Mouse (Mus musculus) testis, postnatal 10 days (tissue): Measurements from ENCODE around the gene Fnbp1.

Source experiments
- DNase-seq: peaks from one replicate; pipeline ENCODE4 v3.0.0; 2021; ENCODE audit warnings: low spot score

Fnbp1 gene

DNA sequence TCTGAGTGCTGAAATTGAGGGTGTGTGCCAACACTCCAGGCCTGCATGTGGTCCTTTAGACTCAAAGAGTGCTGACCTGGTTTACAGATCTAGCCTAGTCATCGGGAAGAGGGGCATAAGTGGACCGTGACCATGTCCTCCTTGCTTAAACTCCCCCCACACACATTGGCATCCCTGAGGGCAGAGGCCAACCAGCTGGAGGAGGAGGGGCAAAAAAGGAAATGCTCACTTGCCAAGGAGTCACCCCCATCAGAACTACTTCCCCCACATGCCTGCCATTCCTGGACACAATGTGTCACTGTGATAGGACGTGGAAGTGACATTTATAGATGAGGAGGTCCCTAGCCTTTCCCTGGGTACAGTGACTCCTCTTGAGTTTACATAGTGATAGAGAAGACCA, 116.3 kb downstream of the Fnbp1 start:
- no peak for DNase-seq

DNA sequence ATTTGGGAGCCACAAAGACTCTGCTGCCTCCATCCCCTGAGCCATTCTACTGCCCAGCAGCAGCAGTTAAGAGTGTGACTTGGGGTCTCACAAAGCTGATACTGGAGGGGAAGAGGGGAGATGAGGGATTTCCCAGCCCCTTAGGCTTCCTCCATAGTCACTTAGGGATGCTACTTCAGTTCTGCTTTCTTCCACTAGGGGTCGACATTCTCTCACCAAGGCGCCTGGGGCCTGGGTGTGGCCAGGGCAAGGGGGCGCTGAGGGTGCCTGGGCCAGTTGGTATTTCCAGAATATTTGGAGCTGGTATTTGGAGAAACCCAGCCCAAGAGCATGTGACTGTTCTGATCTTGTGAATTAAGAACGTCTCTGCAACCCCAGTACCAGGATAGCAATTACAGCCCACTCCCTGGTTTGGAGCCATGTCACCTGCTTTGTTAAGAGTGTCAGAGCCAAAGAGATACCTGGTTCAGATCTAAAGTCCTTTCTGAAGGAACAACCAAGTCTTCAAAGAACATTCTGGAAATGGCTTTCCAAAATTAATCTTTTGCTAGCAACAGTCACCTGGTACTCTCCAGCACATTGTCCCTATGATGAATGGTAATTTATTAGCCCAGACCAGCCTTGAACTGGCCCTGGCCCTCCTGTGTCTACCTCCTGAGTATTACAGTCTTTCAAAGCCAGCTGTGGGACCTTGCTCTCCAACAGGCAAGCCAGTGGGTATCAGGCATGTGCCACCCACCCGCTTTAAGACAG, 117.0 kb downstream of the Fnbp1 start:
- DNase-seq: peak; percentile 75

DNA sequence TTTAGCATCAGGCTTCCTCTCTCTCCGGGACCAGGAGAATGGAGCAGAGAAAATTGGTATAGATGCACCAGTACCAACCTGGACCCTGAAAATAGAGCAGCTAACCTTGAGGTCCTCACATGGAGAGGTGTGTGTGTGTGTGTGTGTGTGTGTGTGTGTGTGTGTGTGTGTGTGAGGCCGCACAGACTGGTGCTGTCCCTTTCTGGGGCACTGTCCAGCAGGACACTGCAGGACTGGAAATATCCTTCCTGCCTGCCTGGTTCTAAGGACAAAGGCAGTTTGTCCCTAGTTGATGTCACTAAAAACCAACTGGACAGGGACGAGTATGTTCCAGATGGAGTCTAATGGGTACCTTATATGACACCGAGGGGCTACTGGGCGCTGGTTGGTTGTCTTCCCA, 117.9 kb downstream of the Fnbp1 start:
- DNase-seq: no peak

- DNase-seq: no peak
Measured at GRCm38 (mm10) chr2:31020202-31020601, 121.6 kb downstream of the Fnbp1 start.

- no peak for DNase-seq
Measured at GRCm38 (mm10) chr2:31019011-31019410, 122.8 kb downstream of the Fnbp1 start.

DNA sequence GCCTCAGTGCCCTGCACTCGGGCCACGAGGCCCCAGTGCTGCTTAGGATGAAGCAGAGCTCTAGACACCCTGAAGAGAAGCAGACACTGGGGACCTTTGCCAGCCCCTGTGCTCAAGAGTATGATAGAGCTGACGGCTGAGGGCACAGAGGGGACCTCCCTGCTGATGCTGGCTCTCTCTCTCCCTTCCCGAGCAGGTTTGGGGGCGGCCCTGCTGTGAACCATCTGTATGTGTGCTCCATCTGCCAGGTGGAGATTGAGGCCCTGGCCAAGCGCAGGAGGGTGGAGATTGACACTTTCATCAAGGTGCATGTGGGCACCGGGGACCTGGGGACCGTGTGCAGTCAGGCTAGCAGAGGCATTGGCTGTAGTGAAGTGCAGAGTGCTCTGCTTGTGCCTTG, 123.3 kb downstream of the Fnbp1 start:
- no peak for DNase-seq

DNA sequence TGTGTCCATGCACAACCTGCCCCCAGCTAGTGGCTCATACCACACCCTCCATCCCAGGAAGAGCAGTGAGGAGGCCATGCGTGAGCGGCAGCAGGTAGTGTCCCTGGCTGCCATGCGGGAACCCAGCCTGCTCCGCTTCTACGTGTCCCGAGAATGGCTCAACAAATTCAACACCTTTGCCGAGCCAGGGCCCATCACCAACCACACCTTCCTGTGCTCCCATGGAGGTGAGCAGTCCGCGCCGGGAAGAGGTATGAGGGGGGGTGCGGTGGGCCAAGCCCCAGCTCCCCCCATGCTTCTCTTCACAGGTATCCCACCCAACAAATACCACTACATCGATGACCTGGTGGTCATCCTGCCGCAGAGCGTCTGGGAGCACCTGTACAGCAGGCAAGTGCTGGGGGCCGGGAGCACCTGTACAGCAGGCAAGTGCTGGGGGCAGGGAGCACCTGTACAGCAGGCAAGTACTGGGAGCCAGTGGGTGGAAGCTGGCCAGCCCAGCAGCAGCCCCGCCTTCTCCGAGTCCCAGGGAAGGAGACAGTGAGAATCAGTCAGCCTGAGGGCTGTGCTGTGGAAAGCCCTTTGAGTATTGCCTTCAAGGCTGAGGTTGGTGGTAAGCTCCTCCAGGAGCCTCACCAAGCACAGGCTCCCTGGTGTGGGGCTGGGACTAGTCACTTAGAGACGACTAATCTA, 124.0 kb downstream of the Fnbp1 start:
- DNase-seq: no peak

DNA sequence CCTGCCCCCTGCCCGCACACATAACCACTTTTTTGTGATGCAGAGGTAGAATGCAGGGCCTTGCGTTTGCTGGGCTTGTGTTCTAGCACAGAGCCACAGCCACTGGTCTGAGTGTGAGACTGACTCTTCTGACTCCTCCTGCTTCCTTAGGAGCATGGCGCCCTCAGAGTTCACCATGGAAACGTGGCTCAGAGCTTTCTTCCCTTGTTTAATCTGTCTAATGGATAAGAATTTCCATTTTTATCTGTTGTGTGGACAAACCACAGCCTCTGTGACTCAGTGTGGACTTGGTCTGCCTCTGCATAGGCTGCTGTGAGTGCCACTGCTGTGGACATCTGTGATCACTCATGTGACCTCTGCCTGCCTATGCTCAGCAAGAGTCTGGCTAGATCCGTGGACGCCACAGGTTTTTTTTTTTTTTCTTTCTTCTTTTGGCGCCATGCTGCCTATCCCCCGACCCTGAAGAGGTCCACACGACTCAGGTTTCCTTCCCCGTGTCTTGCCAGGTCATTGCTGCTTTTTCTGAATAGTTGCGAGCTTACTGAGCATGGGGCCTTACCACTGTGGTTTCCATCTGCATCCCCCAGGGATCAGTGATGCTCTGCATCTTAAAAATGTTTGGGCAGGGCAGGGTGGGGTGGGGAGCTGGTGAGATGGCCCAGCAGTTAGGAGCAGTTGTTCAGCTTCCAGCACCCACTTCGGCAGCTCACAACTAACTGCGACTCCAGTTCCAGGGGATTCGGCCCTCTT, 128.3 kb downstream of the Fnbp1 start:
- no peak for DNase-seq

DNA sequence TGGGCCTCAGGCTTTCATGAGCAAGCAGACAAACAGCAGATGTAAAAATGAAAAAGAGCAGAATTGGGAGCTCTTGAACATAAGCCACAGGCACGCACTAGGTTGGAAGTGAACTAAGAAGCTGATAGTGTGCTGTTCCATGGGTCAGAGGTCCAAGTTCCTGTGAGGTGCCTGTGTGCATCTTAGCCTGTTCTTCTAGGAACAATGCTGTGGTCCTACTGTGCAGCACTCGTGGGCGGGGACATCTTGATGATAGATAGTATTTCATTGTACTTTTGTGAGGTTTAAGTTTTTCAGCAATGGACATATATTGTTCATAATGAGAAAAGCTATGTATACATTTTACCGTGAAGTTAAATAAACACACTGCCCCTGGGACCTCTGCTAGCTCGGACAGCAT, 134.6 kb downstream of the Fnbp1 start:
- DNase-seq: no peak

DNA sequence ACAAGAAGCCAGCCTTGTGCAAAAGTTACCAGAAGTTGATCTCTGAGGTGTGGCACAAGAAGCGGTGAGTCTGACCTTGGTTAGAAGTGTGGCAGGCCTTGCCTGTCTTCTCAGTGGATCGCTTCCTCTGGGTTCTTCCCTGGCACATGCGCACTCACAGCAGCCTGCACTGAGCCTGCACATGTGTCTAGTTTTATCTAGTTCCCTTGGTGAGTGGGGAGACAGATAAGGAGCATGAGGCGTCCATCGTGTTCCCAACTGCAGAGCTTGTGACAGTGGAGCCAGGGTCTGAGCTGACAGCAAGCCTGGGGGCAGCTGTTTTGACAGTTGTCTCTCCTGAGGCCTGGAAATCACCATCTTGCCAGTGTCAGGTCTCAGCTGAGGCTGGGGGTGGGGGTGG, 135.4 kb downstream of the Fnbp1 start:
- DNase-seq: peak; percentile 71

DNA sequence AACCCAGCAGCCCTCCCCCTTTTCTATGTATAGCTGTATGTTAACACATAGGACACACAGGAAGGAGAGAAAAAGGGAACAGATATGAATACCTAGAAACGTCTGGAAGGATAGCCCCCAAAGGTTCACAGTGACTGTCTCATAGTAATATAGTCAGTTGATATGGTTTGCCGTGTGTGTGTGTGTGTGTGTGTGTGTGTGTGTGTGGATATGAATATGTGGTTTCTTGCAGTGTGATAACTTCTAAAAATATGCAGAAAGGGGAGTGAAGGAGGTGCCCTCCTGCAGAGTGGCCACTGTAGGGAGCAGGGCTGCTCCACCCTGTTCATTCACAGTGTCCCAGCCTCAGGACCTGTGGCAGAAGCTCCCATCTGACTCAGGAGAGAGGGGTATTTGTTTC, 136.4 kb downstream of the Fnbp1 start:
- no peak for DNase-seq

- no peak for DNase-seq
Measured at GRCm38 (mm10) chr2:31002857-31003256, 139.0 kb downstream of the Fnbp1 start.

GRCm38 (mm10) chr2:30998443-30999260, 143.2 kb downstream of the Fnbp1 start:
- DNase-seq: no peak

DNA sequence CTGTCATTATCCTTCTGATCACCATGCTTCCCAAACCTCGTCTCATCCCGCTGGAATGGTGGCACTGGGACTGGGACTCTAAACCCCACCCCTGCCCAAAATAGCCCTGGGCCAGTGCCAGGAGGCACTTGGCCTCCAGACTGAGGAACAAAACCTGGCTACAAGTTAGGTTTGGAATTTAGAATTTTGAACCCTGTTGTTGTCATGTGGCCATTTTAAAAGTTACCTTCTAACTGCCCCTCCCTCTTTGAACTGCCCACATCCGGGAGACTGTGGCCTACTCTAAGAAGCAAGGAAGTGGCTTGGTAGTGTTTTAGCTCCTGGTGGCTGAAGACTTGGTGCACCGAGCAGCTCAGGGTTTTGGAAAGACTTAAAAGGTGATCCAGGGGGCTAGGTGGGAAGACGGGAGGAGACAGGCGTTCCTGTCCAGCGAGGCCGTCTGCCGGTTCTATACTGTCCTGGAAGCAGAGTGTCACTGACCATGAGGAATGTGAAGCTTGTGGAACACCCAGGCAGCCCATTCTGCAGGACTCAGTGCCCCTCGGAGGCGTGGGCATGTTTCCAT, 146.3 kb downstream of the Fnbp1 start:
- peak; percentile 52 for DNase-seq

- no peak for DNase-seq
Measured at GRCm38 (mm10) chr2:30994853-30995252, 147.0 kb downstream of the Fnbp1 start.

DNA sequence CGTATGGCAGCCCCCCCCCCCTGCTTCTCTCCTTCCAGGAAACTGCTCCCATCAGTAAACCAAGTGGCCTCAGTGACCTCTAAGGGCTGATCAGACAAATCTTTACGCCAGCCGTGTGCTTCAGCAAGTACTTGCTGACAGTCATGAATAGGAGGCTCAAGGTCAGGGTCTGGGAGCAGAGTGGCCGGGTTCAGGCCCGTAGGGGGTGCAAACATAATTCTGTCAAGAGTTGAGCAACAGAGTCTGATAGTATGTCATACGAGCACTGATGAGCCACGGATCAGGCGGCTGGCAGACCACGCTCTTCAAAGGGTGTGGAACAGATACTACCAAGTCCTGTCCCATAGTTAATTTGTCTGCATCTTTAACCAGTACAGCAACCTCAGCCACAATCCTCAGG, 151.6 kb downstream of the Fnbp1 start:
- DNase-seq: no peak

GRCm38 (mm10) chr2:30985111-30986020, 156.4 kb downstream of the Fnbp1 start:
- DNase-seq: peak; percentile 70

- DNase-seq: no peak
Measured at GRCm38 (mm10) chr2:30983024-30983423, 158.8 kb downstream of the Fnbp1 start.

- DNase-seq: peak; percentile 99
Measured at GRCm38 (mm10) chr2:30981790-30982513, 159.9 kb downstream of the Fnbp1 start, which contains the start of the genes BC005624 and Usp20. BC005624 (minus strand) TSS chr2:30982201. Usp20 (plus strand) TSS chr2:30982279.
